Mouse (Mus musculus) embryo, embryonic 10.5 days (tissue): ENCODE measurements around the gene Nek11.
A peak's percentile ranks its signal among the peaks of the same experiment; 100 is the strongest.
"Not testable (repeated sequence)": the region's sequence is repeated elsewhere in the genome, so short reads cannot be mapped to it uniquely, and the experiment has no call there.

Source experiments
- DNase-seq: peaks from one replicate; pipeline ENCODE4 v3.0.0-alpha.2; 2015; ENCODE audit warnings: low spot score

The Nek11 gene

DNA sequence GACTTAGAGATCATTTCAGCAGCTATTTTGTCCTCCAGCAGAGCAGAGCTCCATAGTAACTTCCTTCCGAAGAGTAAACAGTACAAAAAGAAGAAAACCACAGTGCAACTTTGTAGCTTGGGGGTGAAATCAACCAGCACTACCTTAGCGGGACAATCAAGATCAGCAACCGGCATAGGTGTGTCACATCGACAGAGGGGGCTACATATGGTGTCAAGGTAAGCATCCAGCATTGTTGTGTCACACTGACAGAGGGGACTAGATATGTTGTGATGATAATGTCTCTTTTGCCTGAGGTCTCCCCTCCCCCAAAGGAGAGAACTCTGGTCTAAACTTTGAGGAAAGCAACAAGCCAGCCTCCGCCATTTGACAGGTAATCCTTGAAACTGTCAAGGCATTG is 260.8 kb downstream of the Nek11 start:
- DNase-seq, result no peak

DNA sequence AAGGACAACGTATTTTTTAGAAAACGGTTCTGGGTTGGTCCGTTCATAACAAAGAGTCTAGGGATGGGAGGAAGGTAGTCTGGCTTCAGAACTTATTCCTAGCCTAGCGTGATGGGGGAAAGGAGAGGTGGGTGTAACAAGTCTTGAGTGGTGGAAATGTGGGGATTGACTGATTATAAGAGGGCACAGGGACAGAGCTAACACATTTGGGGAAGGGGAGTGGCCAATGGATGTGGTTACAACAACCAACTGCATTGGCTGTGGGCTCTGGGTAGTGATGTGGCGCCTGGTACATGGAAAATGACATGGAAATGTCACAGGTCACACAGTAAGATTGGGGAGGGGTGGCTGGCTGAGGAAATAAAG is 263.3 kb downstream of the Nek11 start:
- no peak for DNase-seq

DNA sequence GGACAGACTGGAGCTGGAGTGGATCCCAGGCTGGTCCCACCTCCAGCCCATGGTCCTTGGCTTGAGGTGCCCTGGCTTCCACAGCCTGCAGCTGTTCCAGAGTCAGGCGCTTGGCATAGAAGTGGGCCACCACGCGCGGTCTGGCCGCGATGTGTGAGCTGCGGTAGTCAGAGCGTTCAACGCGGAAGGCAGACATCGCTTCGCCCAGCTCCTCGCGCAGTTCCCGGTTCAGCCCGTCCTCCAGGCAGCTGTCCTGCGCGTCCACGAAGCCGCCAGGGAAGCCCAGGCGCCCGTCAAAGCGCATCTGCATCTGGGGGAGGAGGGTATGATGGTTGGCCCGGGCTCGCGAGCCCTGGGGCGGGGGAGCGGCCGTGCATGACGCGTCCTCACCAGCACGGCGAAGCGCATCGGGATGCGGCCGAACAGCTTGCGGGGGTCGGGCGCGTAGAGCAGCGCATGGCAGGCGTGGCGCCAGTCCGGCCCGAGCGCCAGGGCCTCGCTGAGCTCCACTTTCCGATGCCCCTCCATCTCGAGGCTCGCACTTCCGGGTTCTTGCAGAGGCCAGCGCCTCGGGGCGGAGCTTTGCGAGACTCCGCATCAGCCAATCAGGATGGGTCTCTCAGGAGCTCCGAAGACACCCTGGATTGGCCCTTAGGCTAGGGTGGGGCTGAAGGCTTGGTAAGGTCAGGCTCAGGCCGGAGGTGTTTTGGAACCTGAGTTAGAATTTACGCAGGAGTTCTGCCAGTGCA is 263.9 kb downstream of the Nek11 start, which contains the start of gene Nudt16:
Gene Nudt16 (minus strand): TSS at position 572 of the 749 bp plus-strand sequence.
- peak; percentile 96 for DNase-seq

DNA sequence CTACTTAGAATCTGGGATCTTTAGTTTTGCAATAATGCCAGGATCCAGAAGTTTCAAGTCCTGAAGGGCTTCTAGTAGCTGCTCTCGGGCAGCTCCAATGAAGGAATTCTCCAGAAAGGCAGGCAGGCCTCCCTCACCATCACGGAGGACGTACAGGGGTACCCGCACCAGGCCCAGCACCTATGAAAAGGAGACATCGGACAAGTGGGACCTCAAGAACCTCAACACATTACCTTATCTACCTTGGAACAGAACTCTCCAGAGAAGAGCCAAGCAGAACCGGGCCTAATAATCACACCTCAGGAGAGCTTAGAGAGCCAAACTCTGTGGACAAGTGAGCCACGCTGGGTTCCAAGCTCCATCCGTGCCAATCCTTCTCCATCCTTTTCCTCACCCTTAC is 265.0 kb downstream of the Nek11 start:
- DNase-seq, result no peak

DNA sequence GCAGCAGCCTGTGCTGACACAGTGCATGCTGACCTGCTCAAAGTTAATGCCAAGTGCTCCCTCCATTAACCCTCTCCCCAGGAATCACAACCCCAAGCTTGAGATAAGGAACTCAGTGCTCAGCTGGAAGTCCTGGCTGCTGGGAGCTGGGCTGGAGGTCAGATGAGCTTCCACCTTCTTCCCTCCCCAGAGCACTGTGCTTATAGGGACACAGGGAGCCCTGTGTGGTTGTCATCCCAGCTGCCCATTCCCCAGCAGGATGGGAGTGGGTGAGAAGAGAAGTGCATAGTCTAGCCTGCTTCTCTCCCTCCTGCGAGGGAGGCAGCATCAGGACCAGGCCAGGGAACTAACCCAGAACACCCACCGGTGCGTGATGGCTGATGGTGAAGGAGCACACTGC is 270.1 kb downstream of the Nek11 start:
- DNase-seq, result not testable (repeated sequence)
